13 mouse cellular contexts compared by ENCODE assay signal in the genomic region with DNA sequence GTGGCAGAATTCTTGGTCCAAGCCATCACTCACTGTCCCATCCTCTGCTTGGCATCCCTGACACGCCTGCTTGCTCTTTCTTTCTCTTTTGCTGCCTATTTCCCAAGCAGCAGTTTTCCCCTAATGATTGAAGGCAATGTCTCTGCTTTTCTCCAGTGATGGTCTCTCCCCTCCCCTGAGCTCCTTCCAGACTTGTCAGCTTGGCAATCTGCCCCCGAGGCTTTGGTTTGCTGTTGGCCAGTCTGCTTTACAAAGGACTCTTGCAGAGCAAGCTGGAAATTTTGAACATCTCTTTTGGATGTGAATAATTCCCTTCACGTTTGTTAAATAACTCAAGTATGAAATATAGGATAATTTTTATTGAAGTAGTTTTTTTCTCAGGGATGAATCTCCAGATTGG.
DNase-seq lines count a peak whose midpoint lies in the region; TF ChIP-seq lines count a peak whose summit lies in the region.
"Had no signal": no experiment of that assay in that cellular context is flagged by ENCODE, and none has a peak within 500 bp of the region (broad histone marks: within the 10 kb centered on the region; RNA-seq: fewer than 3 reads in every experiment).

No protein-coding gene starts in this region.

- 45% methylated on average over 3 of the region's 3 CpGs for WGBS in lung, adult 2 months

- H3K4me3 ChIP-seq in lung, adult 2 months (replicated peaks; ENCODE audit: extremely low read depth, low read depth, low read length) = no peak overlapping the region
- H3K4me3 ChIP-seq: embryonic facial prominence, embryonic 12.5 days; forebrain, embryonic 15.5 days; heart, embryonic 10.5 days; limb, embryonic 10.5 days; lung, embryonic 15.5 days had no signal

- peak; percentile 5 to 12 for DNase-seq in heart, postnatal 14 days
- DNase-seq in heart, postnatal 25 days (ENCODE audit: low spot score) = no peak
- DNase-seq in lung, postnatal 36 days = peak; percentile 3
- no peak for DNase-seq in lung, adult 2 months
- DNase-seq in cerebellum, adult 11-12 months = peak; percentile 26
- peak; percentile 51 to 54 for DNase-seq in cerebellum, postnatal 36 days
- DNase-seq in retina, embryonic 14.5 days (ENCODE audit: low spot score) = no peak
- no peak for DNase-seq in spleen, postnatal 10 days (ENCODE audit: low spot score in 2 of 2)

- intact Hi-C loops in heart, postnatal 14 days (cut with DNase I) = no loop called here
- intact Hi-C loops in heart, postnatal 25 days (cut with DNase I) = no loop called here

- no peak for TF ChIP-seq POLR2A in lung, adult 2 months (IDR thresholded peaks at IDR 0.05; ENCODE audit: borderline replicate concordance, extremely low read depth, low read depth, low read length)

- TF ChIP-seq CTCF in lung, adult 2 months (IDR thresholded peaks at IDR 0.05; ENCODE audit: insufficient read depth, low read length) = no peak

- no peaks in the 10 kb centered on the region; the same call in 1 of the 2 replicates for H3K4me1 ChIP-seq in lung, adult 2 months (ENCODE audit: control insufficient read depth, insufficient read depth, low read length)
- H3K4me1 ChIP-seq: limb, embryonic 10.5 days; lung, embryonic 15.5 days had no signal

Comparison
In these comparisons a context has a peak if more than half of its experiments do, and no peak if none do; other contexts are left out.
1. DNase-seq: peak in heart, postnatal 14 days (2 of 2), lung, postnatal 36 days (single experiment), cerebellum, adult 11-12 months (single experiment) and cerebellum, postnatal 36 days (2 of 2); none in heart, postnatal 25 days (single experiment), lung, adult 2 months (single experiment), retina, embryonic 14.5 days (single experiment) and spleen, postnatal 10 days (0 of 2).